Mouse (Mus musculus) CH12.LX (cell line): Measurements from ENCODE around the gene Prn. TPM values are rescaled to one million over a fixed set of nuclear protein-coding genes. Genes with fewer than 3 reads are reported as not detected.

Experiments
- DNase-seq: peaks from one replicate; pipeline ENCODE4 v3.0.0-alpha.2; 2013; ENCODE audit errors: extremely low read depth
- H3K27ac ChIP-seq: 2 replicates; pipeline ENCODE4 v1.5.1; 2012; ENCODE audit warnings: low read depth, mild to moderate bottlenecking, control low read depth, moderate library complexity; ENCODE audit not compliant: insufficient read depth
- H3K27me3 ChIP-seq: replicated peaks from 2 replicates; pipeline ENCODE3; 2012; ENCODE audit warnings: inconsistent platforms
- H3K36me3 ChIP-seq, 2 experiments: replicated peaks in 1 of 2; 2 replicates each; pipeline versions ENCODE3 to v1.6.1; 2012; ENCODE audit warnings: inconsistent platforms in 1 of 2, low read length in 1 of 2, mild to moderate bottlenecking in 1 of 2, mixed read lengths in 1 of 2, moderate library complexity in 1 of 2; ENCODE audit not compliant: control insufficient read depth in 1 of 2, insufficient read depth in 1 of 2
- H3K4me1 ChIP-seq, 2 experiments: 2 replicates each; pipeline ENCODE4 v1.6.1; 2012; ENCODE audit warnings: inconsistent platforms in 1 of 2, moderate library complexity in 1 of 2; ENCODE audit not compliant: insufficient read depth in 2 of 2, control insufficient read depth in 1 of 2
- H3K4me2 ChIP-seq: 2 replicates; pipeline ENCODE4 v1.6.1; 2012; ENCODE audit warnings: low read depth, mild to moderate bottlenecking, control low read depth; ENCODE audit not compliant: poor library complexity, insufficient read depth, severe bottlenecking
- H3K4me3 ChIP-seq, 3 experiments: fragments of 150-350 bp in 1 of 3; sonication (generic) in 1 of 3; replicated peaks in 1 of 3; 2 replicates each; pipeline versions ENCODE3 to v1.5.1; 2011 to 2012; ENCODE audit warnings: low read depth in 2 of 3, low read length in 2 of 3, mild to moderate bottlenecking in 2 of 3, moderate library complexity in 2 of 3, control low read depth in 1 of 3, improper control_type of control experiment in 1 of 3, inconsistent platforms in 1 of 3, mixed read lengths in 1 of 3; ENCODE audit not compliant: poor library complexity in 1 of 3
- H3K79me2 ChIP-seq: replicated peaks from 2 replicates; pipeline ENCODE4 v1.6.1; 2012; ENCODE audit warnings: mild to moderate bottlenecking, moderate library complexity; ENCODE audit not compliant: control insufficient read depth, poor library complexity, insufficient read depth, severe bottlenecking; ENCODE audit errors: extremely low read depth
- H3K9ac ChIP-seq: 2 replicates; pipeline ENCODE4 v1.6.1; 2012; ENCODE audit warnings: low read depth, mild to moderate bottlenecking, control low read depth, moderate library complexity; ENCODE audit not compliant: insufficient read depth
- H3K9me3 ChIP-seq: replicated peaks from 2 replicates; pipeline ENCODE3; 2012; ENCODE audit warnings: low read length, inconsistent platforms, mixed read lengths
- CHD1 ChIP-seq: IDR thresholded peaks from 2 replicates; pipeline ENCODE4 v1.6.1; 2012; ENCODE audit warnings: low read depth, low read length, improper control_type of control experiment, inconsistent platforms
- CHD2 ChIP-seq: IDR thresholded peaks from 2 replicates; pipeline ENCODE4 v1.6.1; 2011; ENCODE audit warnings: low read length, improper control_type of control experiment
- E2F4 ChIP-seq: IDR thresholded peaks from 2 replicates; pipeline ENCODE4 v1.6.1; 2011; ENCODE audit warnings: low read depth, low read length, improper control_type of control experiment; ENCODE audit not compliant: insufficient replicate concordance
- ELF1 ChIP-seq: IDR thresholded peaks from 2 replicates; pipeline ENCODE4 v1.6.1; 2014; ENCODE audit warnings: low read depth, mild to moderate bottlenecking, inconsistent platforms, low read length, improper control_type of control experiment
- EP300 ChIP-seq: IDR thresholded peaks from 2 replicates; pipeline ENCODE4 v1.6.1; 2011; ENCODE audit warnings: low read length, improper control_type of control experiment
- ETS1 ChIP-seq: conservative IDR thresholded peaks from 2 replicates; pipeline ENCODE4 v1.6.1; 2012; ENCODE audit warnings: low read depth, mild to moderate bottlenecking, inconsistent platforms, low read length, improper control_type of control experiment, moderate library complexity
- GABPA ChIP-seq: IDR thresholded peaks from 2 replicates; pipeline ENCODE4 v1.6.1; 2012; ENCODE audit warnings: low read depth, low read length, improper control_type of control experiment, inconsistent platforms; ENCODE audit not compliant: insufficient replicate concordance
- JUN ChIP-seq: IDR thresholded peaks from 2 replicates; pipeline ENCODE4 v1.6.1; 2011; ENCODE audit warnings: low read depth, mild to moderate bottlenecking, low read length, improper control_type of control experiment, moderate library complexity; ENCODE audit not compliant: insufficient read depth
- MAFK ChIP-seq: IDR thresholded peaks from 2 replicates; pipeline ENCODE4 v1.6.1; 2011; ENCODE audit warnings: low read length, improper control_type of control experiment; ENCODE audit not compliant: insufficient replicate concordance
- MAZ ChIP-seq: IDR thresholded peaks from 2 replicates; pipeline ENCODE4 v1.6.1; 2012; ENCODE audit warnings: low read depth, mild to moderate bottlenecking, inconsistent platforms, low read length, improper control_type of control experiment, moderate library complexity
- MXI1 ChIP-seq: IDR thresholded peaks from 2 replicates; pipeline ENCODE4 v1.6.1; 2011; ENCODE audit warnings: mild to moderate bottlenecking, low read depth, low read length, improper control_type of control experiment
- NRF1 ChIP-seq: IDR thresholded peaks from 2 replicates; pipeline ENCODE4 v1.6.1; 2014; ENCODE audit warnings: low read depth, mild to moderate bottlenecking, inconsistent platforms, low read length, improper control_type of control experiment, moderate library complexity
- POLR2A ChIP-seq: IDR thresholded peaks from 2 replicates; pipeline ENCODE4 v1.6.1; 2011; ENCODE audit warnings: low read depth, mild to moderate bottlenecking, improper control_type of control experiment, low read length
- RAD21 ChIP-seq: IDR thresholded peaks from 2 replicates; pipeline ENCODE4 v1.6.1; 2011; ENCODE audit warnings: low read depth, mild to moderate bottlenecking, low read length, improper control_type of control experiment, moderate library complexity
- USF1 ChIP-seq: IDR thresholded peaks from 2 replicates; pipeline ENCODE4 v1.6.1; 2014; ENCODE audit warnings: low read depth, mild to moderate bottlenecking, inconsistent platforms, low read length, improper control_type of control experiment
- ZC3H11A ChIP-seq: IDR thresholded peaks from 2 replicates; pipeline ENCODE4 v1.6.1; 2012; ENCODE audit warnings: low read depth, mild to moderate bottlenecking, inconsistent platforms, low read length, improper control_type of control experiment
- ZKSCAN1 ChIP-seq: IDR thresholded peaks from 2 replicates; pipeline ENCODE4 v1.6.1; 2012; ENCODE audit warnings: low read depth, inconsistent platforms, low read length, improper control_type of control experiment, borderline replicate concordance
- dilution Hi-C: fragments of 300-500 bp; cut with MboI; formaldehyde crosslinking; loops from 2 replicates; pipeline ENCODE4 v1.14.3; 2020; ENCODE audit warnings: low sequenced_read_pairs; ENCODE audit not compliant: extremely low pct_unique_long_range_greater_than_20kb, extremely low pct_ligation_motif_present
- in situ Hi-C: fragments of 300-500 bp; cut with MboI; formaldehyde crosslinking; loops from 3 replicates; pipeline ENCODE4 v1.14.3; 2019; ENCODE audit warnings: low sequenced_read_pairs, low pct_ligation_motif_present, low pct_unique_long_range_greater_than_20kb, mixed read lengths
- polyA plus RNA-seq: library from polyadenylated mRNA; unstranded; fragments of >175 nt; gene quantifications from 2 replicates; pipeline ENCODE4 v1.2.1, GENCODE M21; 2012; ENCODE audit warnings: low read depth; ENCODE audit not compliant: insufficient read length
- total RNA-seq, 2 experiments: library from RNA; depleted of rRNA; stranded (reverse); fragments of 300-350 nt in 1 of 2; fragments of >200 nt in 1 of 2; gene quantifications; 2 replicates each; pipeline ENCODE4 v1.2.3; 2012 to 2014

The Prn gene
- total and polyA plus RNA-seq, 3 experiments = not detected

DNA sequence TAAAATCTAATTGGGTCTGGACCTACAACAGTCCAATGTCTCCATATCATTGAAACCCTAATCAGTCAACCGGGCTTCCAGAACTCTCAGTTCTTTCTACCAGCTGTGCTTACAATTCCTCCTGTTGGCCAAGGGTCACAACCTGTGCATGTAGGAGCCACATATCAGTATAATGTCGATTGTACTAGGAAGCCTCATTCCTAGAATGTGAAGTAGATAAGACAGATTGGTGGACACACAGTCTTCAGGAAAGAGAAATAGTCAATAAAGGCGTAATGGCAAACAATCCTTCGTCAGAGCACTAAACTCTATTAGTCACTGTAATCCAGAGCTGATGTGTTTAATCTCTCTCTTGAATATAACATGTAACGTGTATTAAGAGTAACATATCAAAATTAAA is 40.8 kb upstream of the Prn start:
- Histone ChIP-seq H3K27ac (no peak overlapping the region), H3K4me2 (no peak overlapping the region), H3K4me1 (peaks cover 3 to 21% of the 10 kb centered on the region in 2 experiments; a peak in 3 of 4 replicates), H3K9ac (no peak overlapping the region), H3K36me3 (no peaks in the 10 kb centered on the region), H3K27me3 (no peaks in the 10 kb centered on the region), H3K9me3 (peaks cover 6% of the 10 kb centered on the region), H3K79me2 (no peaks in the 10 kb centered on the region), H3K4me3 (no peak overlapping the region)
- in situ Hi-C loops = no loop called here
- no peak for TF ChIP-seq ETS1
- TF ChIP-seq POLR2A = no peak
- TF ChIP-seq CHD1 = no peak
- TF ChIP-seq MAFK = no peak
- no peak for TF ChIP-seq MXI1
- no peak for TF ChIP-seq ELF1
- TF ChIP-seq MAZ = no peak
- no peak for TF ChIP-seq RAD21
- dilution Hi-C loops = no loop called here
- no peak for DNase-seq

DNA sequence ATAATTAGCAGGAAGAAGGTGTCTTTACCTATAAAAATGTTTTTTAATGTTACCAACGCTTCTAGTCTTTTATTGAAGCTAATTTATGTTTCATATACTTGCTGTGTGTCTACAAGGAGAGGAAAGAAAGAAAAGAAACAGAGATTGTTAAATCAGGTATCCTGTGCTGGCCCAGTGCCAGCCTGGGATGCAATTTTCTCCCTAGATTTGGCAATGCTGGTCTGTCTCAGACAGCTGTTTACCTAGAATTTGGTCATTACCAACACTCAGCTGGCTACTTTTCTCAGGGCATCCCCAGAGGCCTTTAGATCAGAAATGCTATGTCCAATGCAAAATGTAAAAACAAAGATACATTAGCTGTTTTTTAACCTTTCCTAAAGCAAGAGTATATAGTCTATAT is 36.4 kb upstream of the Prn start:
- H3K4me1 ChIP-seq = peaks cover 3 to 5% of the 10 kb centered on the region in 2 experiments; a peak in 3 of 4 replicates
- no peaks in the 10 kb centered on the region for H3K79me2 ChIP-seq
- H3K9ac ChIP-seq = no peak overlapping the region
- in situ Hi-C loops = no loop called here
- no peaks in the 10 kb centered on the region for H3K27me3 ChIP-seq
- H3K9me3 ChIP-seq = peaks cover 6% of the 10 kb centered on the region
- H3K4me3 ChIP-seq = no peak overlapping the region
- no peak overlapping the region for H3K27ac ChIP-seq
- DNase-seq = no peak
- no peak for TF ChIP-seq ZC3H11A
- no peak for TF ChIP-seq GABPA
- TF ChIP-seq EP300 = no peak
- TF ChIP-seq ELF1 = no peak
- no peak for TF ChIP-seq USF1
- TF ChIP-seq NRF1 = no peak
- TF ChIP-seq JUN = no peak
- no peak for TF ChIP-seq POLR2A
- no peak for TF ChIP-seq CHD2
- TF ChIP-seq E2F4 = no peak
- no peak for TF ChIP-seq ZKSCAN1
- TF ChIP-seq MAFK = no peak
- TF ChIP-seq, all 38 proteins: peak for 0
- Histone ChIP-seq H3K36me3 (no peaks in the 10 kb centered on the region), H3K4me2 (no peak overlapping the region)
- dilution Hi-C loops = no loop called here
